Mouse (Mus musculus) urinary bladder, adult 2 months (tissue): Measurements from ENCODE around the gene Bmp5. TPM values are rescaled to one million over a fixed set of nuclear protein-coding genes. Genes with fewer than 3 reads are reported as not detected.

Source experiments
- DNase-seq: peaks from one replicate; pipeline ENCODE4 v3.0.0; 2022; ENCODE audit warnings: low spot score
- polyA plus RNA-seq: library from polyadenylated mRNA; depleted of rRNA; stranded (reverse); fragments of >200 nt; gene quantifications from 2 replicates; pipeline ENCODE4 v1.2.3, GENCODE M21; 2012

Bmp5 gene
- polyA plus RNA-seq, 1 experiment, result 39.4 TPM

DNA sequence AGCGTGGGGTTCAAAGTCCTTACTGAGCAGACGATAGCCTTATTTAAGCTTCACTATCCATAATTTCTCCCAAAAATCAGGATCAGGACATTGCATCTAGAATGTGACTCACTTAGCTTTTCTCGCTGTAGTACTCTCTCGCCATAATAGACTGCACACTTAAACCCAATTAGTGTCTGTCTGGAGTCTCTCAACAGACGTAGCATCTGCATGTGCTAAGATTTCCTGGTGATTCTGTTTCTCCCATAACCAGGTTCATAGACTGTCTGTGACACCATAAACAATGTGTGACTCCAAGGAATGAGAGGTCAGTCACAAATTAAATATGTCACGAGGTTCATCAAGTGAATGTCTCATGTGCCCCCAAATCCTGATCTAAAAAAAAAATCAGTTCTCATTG, 65.7 kb downstream of the Bmp5 start:
- DNase-seq, result no peak

GRCm38 (mm10) chr9:75846010-75846409, 70.8 kb downstream of the Bmp5 start:
- DNase-seq, result no peak

GRCm38 (mm10) chr9:75850670-75851228, 75.6 kb downstream of the Bmp5 start:
- no peak for DNase-seq

GRCm38 (mm10) chr9:75858161-75858560, 83.0 kb downstream of the Bmp5 start:
- DNase-seq, result no peak

DNA sequence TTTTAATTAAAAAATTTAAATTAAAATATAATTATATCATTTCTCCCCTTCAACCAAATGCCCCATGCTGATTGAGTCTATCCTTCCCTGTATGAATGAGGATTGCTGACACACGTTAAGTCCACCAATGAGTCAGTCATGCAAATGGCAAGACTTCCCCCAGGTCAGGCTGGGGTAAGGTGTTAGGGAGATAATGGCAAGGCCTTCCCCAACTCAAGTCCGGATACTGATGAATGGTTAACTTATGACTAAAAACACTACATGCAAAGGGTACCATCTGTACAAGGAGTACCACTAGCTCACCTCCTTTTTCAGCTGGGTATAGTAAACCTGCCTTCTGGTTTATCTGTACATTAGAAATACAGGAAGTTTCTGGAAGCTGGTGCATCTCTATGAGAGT, 83.8 kb downstream of the Bmp5 start:
- no peak for DNase-seq

DNA sequence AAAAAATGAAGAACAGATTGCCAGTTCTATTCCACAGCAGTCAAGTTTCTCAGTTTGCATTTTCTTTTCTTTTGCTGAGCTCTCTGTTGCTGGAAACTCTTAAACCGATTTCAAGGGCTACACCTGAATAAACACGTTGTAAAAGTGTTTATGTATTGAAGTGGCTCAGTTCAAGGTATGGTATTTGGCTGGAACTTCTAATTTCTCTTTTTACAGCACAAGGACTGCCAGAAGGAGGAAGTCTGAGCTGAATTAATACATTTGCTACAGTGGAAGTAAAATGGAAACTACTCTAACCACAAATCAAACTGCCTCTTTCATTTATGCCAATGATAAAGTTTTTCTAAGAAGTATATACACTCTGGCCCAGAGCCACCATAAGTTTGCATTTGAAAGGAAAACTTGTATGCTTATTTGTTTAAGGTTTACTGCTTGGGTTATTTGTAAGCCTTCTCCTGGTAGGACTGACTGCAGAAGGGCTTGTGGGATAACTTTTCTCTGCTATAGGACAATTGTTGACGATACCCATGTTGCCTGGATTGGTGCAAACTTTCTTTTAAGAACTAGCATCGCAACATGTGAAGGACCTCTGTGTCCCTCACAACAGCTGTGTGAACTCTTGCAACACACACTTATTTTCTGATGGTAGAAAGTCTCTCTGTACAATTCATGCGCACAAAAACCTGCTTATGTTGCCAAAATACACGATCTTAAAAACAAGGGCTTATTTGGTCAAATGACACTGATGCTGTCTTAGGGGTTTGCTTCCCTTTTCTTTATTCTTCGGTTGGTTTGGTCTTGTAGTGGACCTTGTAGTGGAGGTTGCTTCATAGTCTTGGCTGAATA, 95.4 kb downstream of the Bmp5 start:
- no peak for DNase-seq

DNA sequence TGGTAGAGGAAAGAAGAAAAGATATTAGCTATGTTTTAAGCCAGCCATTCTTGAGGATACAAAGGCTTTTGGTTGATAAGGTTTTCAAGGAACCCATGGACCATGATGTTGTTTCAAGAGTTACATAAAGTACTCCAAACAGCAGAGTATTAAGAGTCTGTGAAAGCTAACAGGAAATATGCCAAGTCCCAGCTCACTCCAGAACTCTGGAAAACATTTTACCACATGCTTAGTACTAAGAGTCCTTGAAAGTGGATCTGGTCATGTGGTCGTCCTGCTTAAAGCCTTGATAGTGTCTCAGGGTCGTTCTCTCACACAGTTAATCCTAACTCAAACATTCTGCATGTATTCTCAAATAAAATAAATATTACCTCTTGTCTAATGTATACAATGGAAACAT, 101.2 kb downstream of the Bmp5 start:
- no peak for DNase-seq

- no peak for DNase-seq
Observed at GRCm38 (mm10) chr9:75883481-75884190, 108.5 kb downstream of the Bmp5 start.

DNA sequence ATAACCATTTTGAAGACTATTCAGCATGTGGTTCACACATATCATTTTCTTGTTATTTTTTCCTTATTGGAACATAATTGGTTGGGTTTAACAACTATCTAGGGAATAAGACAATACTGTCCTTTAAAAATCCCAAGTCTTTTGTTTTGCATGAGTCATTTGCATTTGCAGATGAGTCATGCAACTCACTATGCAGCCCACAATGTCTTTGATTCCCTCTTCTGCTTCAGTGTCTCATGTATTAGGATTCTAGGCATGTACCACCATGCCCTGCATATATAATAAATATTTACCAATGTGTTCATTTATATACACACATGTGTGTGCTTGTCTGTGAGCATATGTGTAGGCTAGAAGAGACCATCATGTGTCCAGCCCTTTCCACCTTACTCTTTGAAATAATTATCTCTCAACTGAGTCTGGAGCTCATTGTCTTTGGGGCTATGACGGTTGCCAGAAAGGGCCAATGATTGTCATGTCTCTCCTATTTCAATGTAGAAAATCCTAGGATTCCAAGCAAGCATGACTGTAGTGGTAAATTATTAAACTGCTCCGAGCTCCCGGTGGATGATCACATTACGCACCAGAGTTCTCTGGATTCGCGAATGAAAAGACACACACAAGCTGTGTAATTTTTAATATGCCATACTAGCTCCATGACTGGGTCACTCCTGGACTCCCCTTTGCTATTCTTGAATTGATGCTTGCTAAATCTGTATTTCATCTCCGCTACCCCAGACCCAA, 111.8 kb downstream of the Bmp5 start:
- DNase-seq, result no peak

DNA sequence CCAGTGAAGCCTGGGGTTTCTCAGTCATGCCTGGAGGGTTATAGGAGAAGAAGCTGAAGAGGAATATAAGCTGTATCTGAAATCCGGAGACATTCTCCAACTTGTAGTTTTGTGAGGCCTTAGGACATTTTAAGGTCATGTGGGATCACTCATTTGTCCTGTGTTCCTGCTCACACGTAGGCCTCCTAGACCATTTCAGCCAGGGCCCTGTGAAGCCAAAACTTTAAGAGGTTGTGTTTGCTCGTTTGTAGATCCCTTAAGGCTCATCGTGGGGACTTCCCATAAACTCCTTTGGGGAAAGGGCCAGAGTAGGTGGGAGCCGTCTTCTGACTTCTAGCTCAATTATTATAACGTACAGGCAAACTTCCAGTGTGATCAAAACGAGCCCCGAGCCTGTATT, 121.8 kb downstream of the Bmp5 start:
- DNase-seq, result no peak

GRCm38 (mm10) chr9:75898022-75898421, 122.9 kb downstream of the Bmp5 start:
- DNase-seq, result no peak

DNA sequence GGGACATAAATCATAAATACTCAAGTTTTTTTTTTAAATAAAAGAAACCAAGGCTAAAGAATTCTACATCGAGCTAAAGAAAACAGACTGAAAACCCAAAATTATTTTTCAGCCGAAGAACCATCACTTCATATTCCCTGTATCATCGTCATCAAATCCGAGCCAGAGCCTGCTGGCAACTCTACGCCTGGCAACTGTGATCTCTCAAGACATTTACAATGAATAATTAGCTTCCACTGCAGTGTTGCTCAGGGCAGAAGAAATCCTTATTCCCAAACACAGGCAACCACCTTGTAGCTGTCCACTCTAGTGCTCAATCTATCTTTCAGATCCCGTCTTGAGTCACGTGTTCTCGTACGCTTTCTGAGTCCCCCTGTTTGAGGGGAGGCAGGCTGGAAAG, 126.1 kb downstream of the Bmp5 start:
- DNase-seq, result no peak

DNA sequence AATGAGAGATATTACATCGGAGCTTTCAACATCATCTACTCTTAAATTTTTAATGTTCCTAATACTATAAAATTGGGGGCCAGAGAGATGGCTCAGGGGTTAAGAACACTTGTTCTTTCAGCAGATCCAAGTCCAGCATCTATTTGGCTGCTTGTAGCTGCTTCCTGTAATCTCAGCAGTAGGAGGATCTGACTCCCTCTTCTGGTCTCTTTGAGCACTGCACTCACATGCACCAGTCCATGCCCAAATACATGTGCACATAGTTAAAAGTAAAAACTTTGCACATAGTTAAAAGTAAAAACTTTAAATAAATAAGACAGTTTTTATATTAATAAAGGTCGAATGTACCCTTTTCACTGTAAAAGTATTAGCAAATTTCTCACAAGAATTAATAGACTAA, 130.3 kb downstream of the Bmp5 start:
- no peak for DNase-seq

GRCm38 (mm10) chr9:75910112-75910799, 135.1 kb downstream of the Bmp5 start:
- DNase-seq, result no peak

DNA sequence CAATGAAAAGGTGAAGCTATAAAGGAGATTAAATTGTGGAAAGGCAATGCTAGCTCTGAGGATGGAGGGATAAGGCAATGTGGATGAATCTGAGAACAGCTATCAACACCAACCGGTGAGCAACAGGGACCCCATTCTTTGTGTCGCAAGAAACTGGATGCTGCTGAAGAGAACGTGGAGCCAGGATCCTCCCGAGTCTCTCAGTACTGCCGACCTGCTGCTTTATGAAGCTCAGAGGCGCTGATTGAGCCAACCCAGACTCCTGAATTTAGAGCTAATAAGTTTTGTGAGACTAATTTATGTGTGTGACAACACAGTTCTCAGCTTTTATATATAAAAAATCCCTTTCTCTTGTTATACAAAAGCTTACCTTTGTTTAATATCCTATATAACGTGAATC, 136.4 kb downstream of the Bmp5 start:
- no peak for DNase-seq

DNA sequence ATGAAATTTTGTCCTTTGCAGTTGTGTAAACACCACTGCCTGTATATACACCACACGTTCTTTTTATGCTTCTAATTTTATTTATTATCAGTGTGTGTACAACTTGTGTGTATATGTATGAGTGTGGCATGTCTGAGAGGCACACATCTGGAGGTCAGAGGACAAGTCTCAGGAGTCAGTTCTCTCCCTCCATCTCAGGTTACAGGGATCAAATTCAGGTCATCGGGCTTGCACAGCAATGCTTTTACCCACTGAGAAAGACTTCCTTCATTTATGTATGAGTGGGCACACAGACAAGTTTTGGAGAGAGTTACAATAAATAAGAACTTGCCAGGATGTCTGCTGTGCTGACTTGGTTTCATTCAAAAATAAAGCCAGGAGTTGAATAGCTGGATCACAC, 140.9 kb downstream of the Bmp5 start:
- DNase-seq, result no peak

GRCm38 (mm10) chr9:75927196-75927880, 152.2 kb downstream of the Bmp5 start:
- no peak for DNase-seq

GRCm38 (mm10) chr9:75928068-75928467, 152.9 kb downstream of the Bmp5 start:
- no peak for DNase-seq

GRCm38 (mm10) chr9:75944663-75945062, 169.5 kb downstream of the Bmp5 start:
- no peak for DNase-seq
